Mouse (Mus musculus): ENCODE measurements around the gene Gadd45gip1. TPM values are rescaled to one million over a fixed set of nuclear protein-coding genes. Genes with fewer than 3 reads are reported as not detected.

The Gadd45gip1 gene
- polyA plus RNA-seq, 1 experiment from 2014 or later = 44.2 TPM

GRCm38 (mm10) chr8:84878915-84879314 lies 47.6 kb downstream of the Gadd45gip1 start:
- H3K36me3 ChIP-seq (ENCODE audit: insufficient read depth) = no peaks in the 10 kb centered on the region
- ATAC-seq (ENCODE audit: insufficient read depth) = no peak
- WGBS = 57% methylated on average over 1 of the region's 1 CpGs

DNA sequence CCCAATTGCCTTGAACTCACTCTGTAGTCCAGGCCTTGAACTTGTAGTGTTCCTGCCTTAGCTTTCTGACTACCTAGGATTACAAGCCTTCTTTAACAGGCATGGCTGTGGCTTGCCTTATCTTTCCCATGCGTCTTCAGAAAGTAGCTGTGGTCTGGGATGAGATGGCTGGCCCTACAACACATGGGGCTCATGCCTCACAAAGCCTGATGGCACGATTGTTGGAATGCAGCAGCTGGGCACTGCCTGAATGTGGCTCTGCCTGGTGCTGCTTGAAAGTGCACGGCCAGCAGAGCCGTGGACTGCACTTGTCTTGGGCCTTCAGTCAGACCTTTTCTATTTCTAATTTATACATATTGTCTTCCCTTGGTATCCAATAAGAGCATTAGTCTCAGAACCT lies 53.4 kb downstream of the Gadd45gip1 start:
- no peak overlapping the region for H3K9ac ChIP-seq
- no peak overlapping the region for H3K4me3 ChIP-seq (ENCODE audit: low read depth, low read length)
- WGBS = 84% methylated on average over 4 of the region's 4 CpGs
- H3K27me3 ChIP-seq (ENCODE audit: insufficient read depth, low read length) = no peaks in the 10 kb centered on the region
- TF ChIP-seq CTCF (IDR thresholded peaks at IDR 0.05; ENCODE audit: low read depth) = no peak
- ATAC-seq (ENCODE audit: insufficient read depth) (no peak), DNase-seq (no peak)
- H3K4me1 ChIP-seq (ENCODE audit: insufficient read depth) = no peaks in the 10 kb centered on the region
- H3K36me3 ChIP-seq (ENCODE audit: insufficient read depth) = peaks cover 34% of the 10 kb centered on the region
- H3K27ac ChIP-seq (ENCODE audit: low read depth) = no peak overlapping the region
- no peaks in the 10 kb centered on the region for H3K9me3 ChIP-seq (ENCODE audit: low read depth, low read length)
- no peak overlapping the region for H3K4me2 ChIP-seq

More at GRCm38 (mm10) chr8:84878915-84879314, 47.6 kb downstream of the Gadd45gip1 start:
- TF ChIP-seq CTCF (IDR thresholded peaks at IDR 0.05; ENCODE audit: low read depth) = no peak
- no peak for DNase-seq
- Histone ChIP-seq H3K4me3 (ENCODE audit: low read depth, low read length) (no peak overlapping the region), H3K9me3 (ENCODE audit: low read depth, low read length) (no peaks in the 10 kb centered on the region), H3K27ac (ENCODE audit: low read depth) (no peak overlapping the region), H3K27me3 (ENCODE audit: insufficient read depth, low read length) (no peaks in the 10 kb centered on the region), H3K4me1 (ENCODE audit: insufficient read depth) (no peaks in the 10 kb centered on the region), H3K4me2 (no peak overlapping the region), H3K9ac (no peak overlapping the region)

Small RNA genes within 50 kb of the gene (microRNA-seq; reads per million reads assigned to microRNA genes)
- gene Mir7069 (ENCODE audit: borderline number of aligned reads) = 4.0 reads per million, percentile 14 among the genes with 10 or more reads in this experiment

Other genes starting within 250 kb of the Gadd45gip1 start
- 81.7 and 83.8 TPM in 2 replicates for gene Ier2, start 168.7 kb upstream of the Gadd45gip1 start, polyA plus RNA-seq (2014; fragmentation: Nextera tagmentation; extraction: Ambion mirVana)
- gene Trmt1, start 145.2 kb upstream of the Gadd45gip1 start, polyA plus RNA-seq (2014; fragmentation: Nextera tagmentation; extraction: Ambion mirVana) = 66.1 and 68.6 TPM in 2 replicates
- gene Nacc1, start 143.7 kb upstream of the Gadd45gip1 start, polyA plus RNA-seq (2014; fragmentation: Nextera tagmentation; extraction: Ambion mirVana) = 29.8 and 33.8 TPM in 2 replicates
- gene Lyl1, start 130.1 kb upstream of the Gadd45gip1 start, polyA plus RNA-seq (2014; fragmentation: Nextera tagmentation; extraction: Ambion mirVana) = 12.0 and 12.5 TPM in 2 replicates
- 2.7 and 2.8 TPM in 2 replicates for gene G430095P16Rik, start 108.5 kb upstream of the Gadd45gip1 start, polyA plus RNA-seq (2014; fragmentation: Nextera tagmentation; extraction: Ambion mirVana)
- gene Nfix, start 31.2 kb upstream of the Gadd45gip1 start, polyA plus RNA-seq (2014; fragmentation: Nextera tagmentation; extraction: Ambion mirVana) = 42.3 and 44.1 TPM in 2 replicates
- gene Dand5, start 8.7 kb upstream of the Gadd45gip1 start, polyA plus RNA-seq (2014; fragmentation: Nextera tagmentation; extraction: Ambion mirVana) = 4.5 and 4.6 TPM in 2 replicates
- gene Rad23a, start 9.1 kb downstream of the Gadd45gip1 start, polyA plus RNA-seq (2014; fragmentation: Nextera tagmentation; extraction: Ambion mirVana) = 118 and 123 TPM in 2 replicates
- 886 and 920 TPM in 2 replicates for gene Calr, start 15.4 kb downstream of the Gadd45gip1 start, polyA plus RNA-seq (2014; fragmentation: Nextera tagmentation; extraction: Ambion mirVana)
- gene Farsa, start 25.5 kb downstream of the Gadd45gip1 start, polyA plus RNA-seq (2014; fragmentation: Nextera tagmentation; extraction: Ambion mirVana) = 92.9 and 103 TPM in 2 replicates
- gene Syce2, start 40.6 kb downstream of the Gadd45gip1 start, polyA plus RNA-seq (2014; fragmentation: Nextera tagmentation; extraction: Ambion mirVana) = 79.9 and 94.8 TPM in 2 replicates
- 28.1 and 30.4 TPM in 2 replicates for gene Gcdh, start 62.4 kb downstream of the Gadd45gip1 start, polyA plus RNA-seq (2014; fragmentation: Nextera tagmentation; extraction: Ambion mirVana)
- 1.8 and 1.9 TPM in 2 replicates for gene Klf1, start 70.4 kb downstream of the Gadd45gip1 start, polyA plus RNA-seq (2014; fragmentation: Nextera tagmentation; extraction: Ambion mirVana)
- 12.0 and 15.3 TPM in 2 replicates for gene Dnase2a, start 77.0 kb downstream of the Gadd45gip1 start, polyA plus RNA-seq (2014; fragmentation: Nextera tagmentation; extraction: Ambion mirVana)
- 0.30 and 0.39 TPM in 2 replicates for gene Mast1, start 105.8 kb downstream of the Gadd45gip1 start, polyA plus RNA-seq (2014; fragmentation: Nextera tagmentation; extraction: Ambion mirVana)
- not detected in 2 replicates for gene Rtbdn, start 115.5 kb downstream of the Gadd45gip1 start, polyA plus RNA-seq (2014; fragmentation: Nextera tagmentation; extraction: Ambion mirVana)
- gene Gm49661, start 137.9 kb downstream of the Gadd45gip1 start, polyA plus RNA-seq (2014; fragmentation: Nextera tagmentation; extraction: Ambion mirVana) = not detected in 2 replicates
- 819 and 843 TPM in 2 replicates for gene Prdx2, start 138.1 kb downstream of the Gadd45gip1 start, polyA plus RNA-seq (2014; fragmentation: Nextera tagmentation; extraction: Ambion mirVana)
- 117 and 121 TPM in 2 replicates for gene Rnaseh2a, start 138.2 kb downstream of the Gadd45gip1 start, polyA plus RNA-seq (2014; fragmentation: Nextera tagmentation; extraction: Ambion mirVana)
- gene Junb, start 147.2 kb downstream of the Gadd45gip1 start, polyA plus RNA-seq (2014; fragmentation: Nextera tagmentation; extraction: Ambion mirVana) = 12.8 and 15.4 TPM in 2 replicates
- gene Hook2, start 159.1 kb downstream of the Gadd45gip1 start, polyA plus RNA-seq (2014; fragmentation: Nextera tagmentation; extraction: Ambion mirVana) = 15.2 and 18.0 TPM in 2 replicates
- not detected in 2 replicates for gene Best2, start 183.0 kb downstream of the Gadd45gip1 start, polyA plus RNA-seq (2014; fragmentation: Nextera tagmentation; extraction: Ambion mirVana)
- gene Asna1, start 193.8 kb downstream of the Gadd45gip1 start, polyA plus RNA-seq (2014; fragmentation: Nextera tagmentation; extraction: Ambion mirVana) = 97.2 and 98.0 TPM in 2 replicates
- 153 and 156 TPM in 2 replicates for gene Trir, start 195.3 kb downstream of the Gadd45gip1 start, polyA plus RNA-seq (2014; fragmentation: Nextera tagmentation; extraction: Ambion mirVana)
- gene Tnpo2, start 205.4 kb downstream of the Gadd45gip1 start, polyA plus RNA-seq (2014; fragmentation: Nextera tagmentation; extraction: Ambion mirVana) = 17.9 and 20.2 TPM in 2 replicates
- gene Fbxw9, start 228.5 kb downstream of the Gadd45gip1 start, polyA plus RNA-seq (2014; fragmentation: Nextera tagmentation; extraction: Ambion mirVana) = 23.1 and 23.7 TPM in 2 replicates
- gene Gm5741, start 236.5 kb downstream of the Gadd45gip1 start, polyA plus RNA-seq (2014; fragmentation: Nextera tagmentation; extraction: Ambion mirVana) = 0.72 TPM in 1 of 2 replicates, not detected in the other
- 60.3 and 61.5 TPM in 2 replicates for gene Dhps, start 240.2 kb downstream of the Gadd45gip1 start, polyA plus RNA-seq (2014; fragmentation: Nextera tagmentation; extraction: Ambion mirVana)
- 155 and 158 TPM in 2 replicates for gene Wdr83os, start 249.2 kb downstream of the Gadd45gip1 start, polyA plus RNA-seq (2014; fragmentation: Nextera tagmentation; extraction: Ambion mirVana)
- 42.9 and 45.3 TPM in 2 replicates for gene Wdr83, start 249.8 kb downstream of the Gadd45gip1 start, polyA plus RNA-seq (2014; fragmentation: Nextera tagmentation; extraction: Ambion mirVana)

All from lung, embryonic 14.5 days (tissue).